11 mouse cellular contexts compared by ENCODE assay signal in genomic region chr5:33697947-33698512, GRCm38 (mm10). TPM values are rescaled to one million over a fixed set of nuclear protein-coding genes. Genes with fewer than 3 reads are reported as not detected.
DNase-seq lines count a peak whose midpoint lies in the region; ATAC-seq lines count a peak whose summit lies in the region.
"Had no signal": no experiment of that assay in that cellular context is flagged by ENCODE, and none has a peak within 500 bp of the region (broad histone marks: within the 10 kb centered on the region; RNA-seq: fewer than 3 reads in every experiment).

No protein-coding gene starts in this region.

- peaks cover 17% of the 10 kb centered on the region for H3K27me3 ChIP-seq in hindbrain, embryonic 15.5 days
- H3K27me3 ChIP-seq in limb, embryonic 15.5 days = 0 out of 2 replicates have a peak, but pooled peaks cover 3% of the 10 kb centered on the region

- peak overlapping the region; percentile 67 for H3K27ac ChIP-seq in hindbrain, embryonic 15.5 days (replicated peaks)
- peak overlapping the region; percentile 47; the same call in 1 of the 2 replicates for H3K27ac ChIP-seq in limb, embryonic 15.5 days
- H3K27ac ChIP-seq: liver, embryonic 15.5 days had no signal

- no peak overlapping the region for H3K4me3 ChIP-seq in hindbrain, embryonic 15.5 days
- no peak overlapping the region for H3K4me3 ChIP-seq in limb, embryonic 15.5 days
- H3K4me3 ChIP-seq: liver, embryonic 15.5 days had no signal

- DNase-seq in right cerebral cortex, adult 18-20 months = peak; percentile 60
- DNase-seq in right cerebral cortex, postnatal 25 days = no peak
- no peak for DNase-seq in embryo, embryonic 10 days (ENCODE audit: low spot score)
- no peak for DNase-seq in kidney, postnatal 14 days
- no peak for DNase-seq in natural killer cell, adult 2 months (ENCODE audit: low spot score in 2 of 2)
- DNase-seq: heart, adult 11 months; kidney, adult 9 months; thymus, adult 18-20 months had no signal

- ATAC-seq in hindbrain, embryonic 15.5 days (ENCODE audit: low FRiP score, low read depth) = peak; percentile 57
- peak; percentile 17; the same call in 1 of the 2 replicates for ATAC-seq in limb, embryonic 15.5 days (ENCODE audit: insufficient number of reproducible peaks, low FRiP score, low TSS enrichment, low read depth)

- H3K9ac ChIP-seq in hindbrain, embryonic 15.5 days = no peak overlapping the region
- no peak overlapping the region for H3K9ac ChIP-seq in limb, embryonic 15.5 days
- H3K9ac ChIP-seq: liver, embryonic 15.5 days had no signal

- H3K36me3 ChIP-seq in hindbrain, embryonic 15.5 days = no peaks in the 10 kb centered on the region
- H3K36me3 ChIP-seq in limb, embryonic 15.5 days = no peaks in the 10 kb centered on the region
- H3K36me3 ChIP-seq: liver, embryonic 15.5 days had no signal

- no peaks in the 10 kb centered on the region for H3K9me3 ChIP-seq in hindbrain, embryonic 15.5 days
- no peaks in the 10 kb centered on the region for H3K9me3 ChIP-seq in limb, embryonic 15.5 days
- H3K9me3 ChIP-seq: liver, embryonic 15.5 days had no signal

- H3K4me2 ChIP-seq in hindbrain, embryonic 15.5 days = no peak overlapping the region
- H3K4me2 ChIP-seq in limb, embryonic 15.5 days = no peak overlapping the region
- H3K4me2 ChIP-seq: liver, embryonic 15.5 days had no signal

- 14% methylated on average over 13 of the region's 13 CpGs for WGBS in hindbrain, embryonic 15.5 days
- WGBS in limb, embryonic 15.5 days = 23% methylated on average over 13 of the region's 13 CpGs

- H3K4me1 ChIP-seq in hindbrain, embryonic 15.5 days (replicated peaks) = peaks cover 40% of the 10 kb centered on the region
- peaks cover 86% of the 10 kb centered on the region for H3K4me1 ChIP-seq in limb, embryonic 15.5 days

RNA-seq across cellular contexts. Expression of gene Fgfr3, which starts 23.4 kb away (rescaled TPM):
- 39.4 and 40.5 TPM in 2 replicates for polyA plus RNA-seq in hindbrain, embryonic 15.5 days (2015; fragmentation: Nextera tagmentation; extraction: Ambion mirVana)
- polyA plus RNA-seq in limb, embryonic 15.5 days (2015; fragmentation: Nextera tagmentation; extraction: Ambion mirVana) = 33.5 and 37.1 TPM in 2 replicates

RNA-seq across cellular contexts. Expression of gene Tmem129, which starts 39.8 kb away (rescaled TPM):
- 31.4 and 32.7 TPM in 2 replicates for polyA plus RNA-seq in hindbrain, embryonic 15.5 days (2015; fragmentation: Nextera tagmentation; extraction: Ambion mirVana)
- polyA plus RNA-seq in limb, embryonic 15.5 days (2015; fragmentation: Nextera tagmentation; extraction: Ambion mirVana) = 45.8 and 49.7 TPM in 2 replicates

RNA-seq across cellular contexts. Expression of gene Tacc3, which starts 40.1 kb away (rescaled TPM):
- polyA plus RNA-seq in hindbrain, embryonic 15.5 days (2015; fragmentation: Nextera tagmentation; extraction: Ambion mirVana) = 40.9 and 48.9 TPM in 2 replicates
- polyA plus RNA-seq in limb, embryonic 15.5 days (2015; fragmentation: Nextera tagmentation; extraction: Ambion mirVana) = 150 and 151 TPM in 2 replicates

RNA-seq across cellular contexts. Expression of gene Slbp, which starts 45.7 kb away (rescaled TPM):
- 118 and 127 TPM in 2 replicates for polyA plus RNA-seq in hindbrain, embryonic 15.5 days (2015; fragmentation: Nextera tagmentation; extraction: Ambion mirVana)
- polyA plus RNA-seq in limb, embryonic 15.5 days (2015; fragmentation: Nextera tagmentation; extraction: Ambion mirVana) = 204 and 206 TPM in 2 replicates
